Mouse (Mus musculus): Measurements from ENCODE around the gene Ttll11. TPM values are rescaled to one million over a fixed set of nuclear protein-coding genes. Genes with fewer than 3 reads are reported as not detected.

Ttll11 gene
- polyA plus RNA-seq, 1 experiment from 2014 or later = 2.4 TPM

DNA sequence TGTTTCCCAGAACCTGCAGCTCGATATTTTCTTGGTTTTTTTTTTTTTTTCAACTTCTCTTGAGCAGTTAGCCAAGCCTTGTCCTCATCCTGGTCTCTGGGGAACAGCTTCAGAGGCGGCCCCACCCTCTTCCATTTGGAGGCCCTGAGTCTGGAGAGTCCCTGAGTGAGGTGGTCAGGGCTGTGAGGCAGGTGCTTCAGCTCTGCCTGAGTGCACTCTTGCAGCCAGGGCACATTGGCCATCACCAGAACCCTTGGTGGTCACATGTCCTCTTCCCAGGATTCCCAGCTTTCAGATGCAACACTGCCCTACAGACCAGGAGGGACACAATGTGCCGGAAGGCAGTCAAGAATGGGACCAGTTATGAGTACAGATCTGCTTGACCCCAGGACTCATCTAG lies 169.7 kb downstream of the Ttll11 start:
- no peak overlapping the region for H3K4me3 ChIP-seq
- no peaks in the 10 kb centered on the region for H3K9me3 ChIP-seq
- H3K9ac ChIP-seq = no peak overlapping the region
- no peaks in the 10 kb centered on the region for H3K4me1 ChIP-seq
- no peak overlapping the region for H3K4me2 ChIP-seq (replicated peaks)
- H3K27ac ChIP-seq = no peak overlapping the region
- no peak for ATAC-seq (ENCODE audit: insufficient number of reproducible peaks, insufficient read depth, low FRiP score, low TSS enrichment)
- no peaks in the 10 kb centered on the region for H3K27me3 ChIP-seq
- WGBS = 68% methylated on average over 3 of the region's 3 CpGs
- H3K36me3 ChIP-seq = no peaks in the 10 kb centered on the region

DNA sequence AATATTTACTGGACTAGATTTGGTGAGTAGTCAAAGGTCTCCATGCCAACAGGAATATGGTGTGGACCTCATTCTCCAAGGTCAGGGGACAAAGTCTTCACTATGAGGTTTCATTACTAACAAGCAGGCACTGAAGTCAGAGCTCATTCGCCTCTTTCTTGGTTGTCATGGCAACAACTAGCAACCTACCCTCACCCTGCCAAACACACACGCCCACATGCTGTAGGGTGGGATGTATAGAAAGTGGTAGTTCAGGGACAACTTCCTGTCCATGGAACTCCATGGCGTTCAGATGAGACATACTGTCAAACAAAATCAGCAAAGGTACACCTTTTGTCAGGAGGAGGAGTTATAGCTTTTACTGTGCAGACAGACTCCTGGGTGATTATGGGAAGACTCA lies 170.6 kb downstream of the Ttll11 start:
- Histone ChIP-seq H3K4me3 (no peak overlapping the region), H3K27me3 (no peaks in the 10 kb centered on the region), H3K9ac (no peak overlapping the region), H3K9me3 (no peaks in the 10 kb centered on the region), H3K27ac (no peak overlapping the region), H3K4me1 (no peaks in the 10 kb centered on the region), H3K36me3 (no peaks in the 10 kb centered on the region), H3K4me2 (replicated peaks) (no peak overlapping the region)
- ATAC-seq (ENCODE audit: insufficient number of reproducible peaks, insufficient read depth, low FRiP score, low TSS enrichment) = no peak
- 33% methylated on average over 3 of the region's 3 CpGs for WGBS

DNA sequence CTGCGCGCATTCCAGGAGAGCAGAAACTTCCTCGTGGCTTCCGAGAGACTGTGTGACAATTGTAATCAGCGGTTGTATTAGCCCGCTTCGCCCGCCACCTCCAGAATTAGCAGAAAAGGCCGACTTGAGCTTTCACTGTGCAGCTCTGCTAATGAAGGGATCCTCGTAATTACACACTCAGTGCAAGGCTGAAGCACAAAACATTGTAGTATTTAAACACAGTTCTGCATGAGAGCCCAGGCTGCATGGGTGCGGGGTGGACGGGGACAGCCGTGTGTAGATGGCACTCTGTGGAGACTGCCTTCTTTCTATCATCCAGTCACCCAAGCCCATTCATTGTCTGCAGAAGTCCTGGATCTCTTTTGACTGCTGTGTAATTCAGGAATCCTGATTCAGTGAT lies 173.8 kb downstream of the Ttll11 start:
- 74% methylated on average over 13 of the region's 13 CpGs for WGBS

GRCm38 (mm10) chr2:35803095-35803494 lies 176.6 kb downstream of the Ttll11 start:
- H3K9me3 ChIP-seq = no peaks in the 10 kb centered on the region
- H3K9ac ChIP-seq = no peak overlapping the region
- 87% methylated on average over 11 of the region's 11 CpGs for WGBS
- H3K4me3 ChIP-seq = no peak overlapping the region
- H3K27me3 ChIP-seq = peaks cover 3% of the 10 kb centered on the region; the same call in 1 of the 2 replicates
- H3K4me1 ChIP-seq = no peaks in the 10 kb centered on the region
- no peaks in the 10 kb centered on the region for H3K36me3 ChIP-seq
- no peak overlapping the region for H3K27ac ChIP-seq
- no peak overlapping the region for H3K4me2 ChIP-seq (replicated peaks)
- no peak for ATAC-seq (ENCODE audit: insufficient number of reproducible peaks, insufficient read depth, low FRiP score, low TSS enrichment)

More for the DNA sequence above, 173.8 kb downstream of the Ttll11 start:
- Histone ChIP-seq H3K9ac (no peak overlapping the region), H3K4me3 (no peak overlapping the region), H3K36me3 (no peaks in the 10 kb centered on the region), H3K4me1 (no peaks in the 10 kb centered on the region), H3K27me3 (no peaks in the 10 kb centered on the region), H3K4me2 (replicated peaks) (no peak overlapping the region), H3K9me3 (no peaks in the 10 kb centered on the region), H3K27ac (no peak overlapping the region)
- ATAC-seq (ENCODE audit: insufficient number of reproducible peaks, insufficient read depth, low FRiP score, low TSS enrichment) = no peak

DNA sequence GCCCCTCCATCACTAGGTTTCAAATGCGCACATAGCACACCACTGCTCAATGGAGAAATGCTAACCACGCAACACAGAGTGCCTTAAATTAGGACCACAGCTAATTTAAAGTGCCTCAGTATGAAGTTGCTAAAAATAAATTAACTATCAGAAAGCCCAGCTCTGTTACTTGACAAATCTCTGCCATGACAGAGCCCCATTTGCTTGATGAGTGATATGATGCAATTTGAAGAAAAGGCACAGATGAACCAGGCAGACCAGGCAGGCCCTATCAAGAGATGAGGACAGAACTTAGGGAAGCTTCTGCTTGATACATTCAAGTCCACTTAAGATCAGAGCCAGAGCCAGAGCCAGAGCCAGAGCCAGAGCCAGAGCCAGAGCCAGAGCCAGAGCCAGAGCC lies 178.0 kb downstream of the Ttll11 start:
- ATAC-seq (ENCODE audit: insufficient number of reproducible peaks, insufficient read depth, low FRiP score, low TSS enrichment) = no peak

DNA sequence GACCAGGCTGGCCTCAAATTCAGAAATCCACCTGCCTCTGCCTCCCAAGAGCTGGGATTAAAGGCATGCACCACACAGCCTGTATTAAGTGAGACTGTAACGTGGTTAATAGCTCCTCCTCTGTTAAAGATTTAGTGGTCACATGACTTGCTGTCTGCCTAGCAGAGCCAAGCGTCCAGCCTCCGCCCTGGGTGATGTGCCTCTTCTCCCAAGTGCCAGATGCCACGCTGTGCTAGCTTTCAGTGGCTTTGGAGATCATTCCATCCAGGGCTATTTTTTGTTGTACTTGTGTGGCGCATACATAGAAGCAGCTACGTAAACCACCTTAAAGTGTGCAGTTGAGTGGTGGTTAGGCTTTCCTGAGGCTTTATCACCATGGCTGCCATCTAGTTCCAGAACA lies 180.6 kb downstream of the Ttll11 start:
- Histone ChIP-seq H3K36me3 (no peaks in the 10 kb centered on the region), H3K9ac (no peak overlapping the region), H3K4me2 (replicated peaks) (no peak overlapping the region), H3K27ac (no peak overlapping the region), H3K4me1 (no peaks in the 10 kb centered on the region), H3K27me3 (peaks cover 3% of the 10 kb centered on the region; the same call in 1 of the 2 replicates), H3K4me3 (no peak overlapping the region), H3K9me3 (no peaks in the 10 kb centered on the region)
- WGBS = 79% methylated on average over 6 of the region's 6 CpGs
- no peak for ATAC-seq (ENCODE audit: insufficient number of reproducible peaks, insufficient read depth, low FRiP score, low TSS enrichment)

More for the DNA sequence above, 178.0 kb downstream of the Ttll11 start:
- Histone ChIP-seq H3K9ac (no peak overlapping the region), H3K36me3 (no peaks in the 10 kb centered on the region), H3K4me1 (no peaks in the 10 kb centered on the region), H3K27ac (no peak overlapping the region), H3K4me2 (replicated peaks) (no peak overlapping the region), H3K4me3 (no peak overlapping the region), H3K9me3 (no peaks in the 10 kb centered on the region), H3K27me3 (peaks cover 3% of the 10 kb centered on the region; the same call in 1 of the 2 replicates)
- 99% methylated on average over 2 of the region's 2 CpGs for WGBS

DNA sequence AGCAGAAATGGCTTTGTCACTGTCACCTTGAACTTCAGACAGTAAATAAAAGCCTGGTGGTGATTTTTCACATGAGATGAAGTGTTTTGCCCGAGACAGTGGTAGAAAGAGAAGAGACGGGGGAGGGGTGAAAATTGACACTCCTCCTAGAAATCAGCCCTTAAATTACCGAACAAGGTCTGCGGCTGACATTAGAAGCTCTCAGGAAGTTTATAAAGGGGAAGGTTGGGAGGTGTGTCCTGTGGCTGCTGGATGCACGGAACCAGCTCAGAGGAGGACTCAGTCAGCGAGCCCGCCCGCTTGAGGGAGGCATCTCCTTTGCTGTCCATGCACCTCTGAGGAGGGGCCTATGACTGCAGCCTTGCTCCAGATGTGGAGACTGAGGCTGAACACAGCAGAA lies 181.7 kb downstream of the Ttll11 start:
- Histone ChIP-seq H3K27me3 (peaks cover 3% of the 10 kb centered on the region; the same call in 1 of the 2 replicates), H3K27ac (no peak overlapping the region), H3K4me2 (replicated peaks) (no peak overlapping the region), H3K36me3 (no peaks in the 10 kb centered on the region), H3K9ac (no peak overlapping the region), H3K4me1 (no peaks in the 10 kb centered on the region), H3K9me3 (no peaks in the 10 kb centered on the region), H3K4me3 (no peak overlapping the region)
- no peak for ATAC-seq (ENCODE audit: insufficient number of reproducible peaks, insufficient read depth, low FRiP score, low TSS enrichment)
- WGBS = 36% methylated on average over 8 of the region's 8 CpGs

DNA sequence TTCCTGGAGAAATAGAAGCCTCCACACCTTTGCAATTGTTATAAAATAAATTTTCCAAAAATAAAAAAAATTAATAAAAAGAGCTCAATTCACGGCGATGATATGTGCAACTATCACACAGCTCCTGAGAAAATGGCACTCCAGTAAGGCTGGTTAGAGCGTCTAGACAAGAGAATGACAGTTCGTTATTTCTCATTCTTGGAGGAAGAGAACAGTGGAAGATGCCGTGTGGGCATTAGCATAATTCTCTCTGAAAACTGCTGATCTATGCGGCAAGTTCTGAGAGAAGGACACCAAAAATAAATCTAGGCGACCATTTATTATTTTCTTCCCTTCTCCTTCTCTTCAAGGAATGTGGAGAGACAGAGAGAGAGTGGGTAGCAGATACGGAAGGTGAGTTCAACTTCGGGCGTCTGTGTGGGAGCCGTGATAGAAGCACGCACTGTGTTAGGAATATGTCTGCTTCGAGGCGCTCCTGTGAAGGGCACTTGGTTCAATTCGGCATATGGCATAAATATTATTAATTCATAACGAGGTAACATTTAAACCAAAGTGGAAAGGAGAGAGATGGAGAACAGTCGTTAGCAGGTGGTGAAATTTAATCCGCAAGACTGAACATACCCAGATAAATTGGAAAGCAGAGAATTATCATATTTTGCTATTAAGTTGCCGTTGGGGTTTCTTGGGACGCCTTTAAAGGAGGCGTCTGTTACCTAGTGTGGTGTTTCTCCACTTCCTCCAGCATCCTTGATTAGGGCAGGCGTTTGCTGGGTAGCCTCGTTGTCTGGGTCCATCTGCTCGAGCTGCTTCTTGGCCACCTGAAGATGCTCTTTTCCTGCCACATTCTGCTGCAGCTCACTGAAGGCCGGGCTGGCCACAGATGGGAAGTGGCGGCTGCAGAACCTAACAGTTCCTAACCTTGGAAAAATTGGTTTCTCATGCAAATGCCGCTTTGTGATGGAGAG lies 190.1 kb downstream of the Ttll11 start:
- H3K9me3 ChIP-seq = no peaks in the 10 kb centered on the region
- ATAC-seq (ENCODE audit: insufficient number of reproducible peaks, insufficient read depth, low FRiP score, low TSS enrichment) = no peak
- no peak overlapping the region for H3K4me2 ChIP-seq (replicated peaks)
- no peaks in the 10 kb centered on the region for H3K36me3 ChIP-seq
- H3K27ac ChIP-seq = no peak overlapping the region
- H3K9ac ChIP-seq = no peak overlapping the region
- no peaks in the 10 kb centered on the region for H3K27me3 ChIP-seq
- no peaks in the 10 kb centered on the region for H3K4me1 ChIP-seq
- WGBS = 81% methylated on average over 27 of the region's 27 CpGs
- H3K4me3 ChIP-seq = no peak overlapping the region

GRCm38 (mm10) chr2:35785877-35786276 lies 193.8 kb downstream of the Ttll11 start:
- no peak overlapping the region for H3K27ac ChIP-seq
- H3K4me3 ChIP-seq = no peak overlapping the region
- H3K27me3 ChIP-seq = no peaks in the 10 kb centered on the region
- ATAC-seq (ENCODE audit: insufficient number of reproducible peaks, insufficient read depth, low FRiP score, low TSS enrichment) = no peak
- H3K9me3 ChIP-seq = no peaks in the 10 kb centered on the region
- H3K4me1 ChIP-seq = peaks cover 5% of the 10 kb centered on the region; the same call in 1 of the 2 replicates
- no peak overlapping the region for H3K9ac ChIP-seq
- WGBS = 80% methylated on average over 7 of the region's 7 CpGs
- H3K4me2 ChIP-seq (replicated peaks) = no peak overlapping the region
- H3K36me3 ChIP-seq = no peaks in the 10 kb centered on the region

GRCm38 (mm10) chr2:35783368-35783767 lies 196.3 kb downstream of the Ttll11 start:
- Histone ChIP-seq H3K9me3 (no peaks in the 10 kb centered on the region), H3K9ac (no peak overlapping the region), H3K36me3 (no peaks in the 10 kb centered on the region), H3K27me3 (no peaks in the 10 kb centered on the region), H3K27ac (no peak overlapping the region), H3K4me2 (replicated peaks) (no peak overlapping the region), H3K4me1 (peaks cover 5% of the 10 kb centered on the region; the same call in 1 of the 2 replicates), H3K4me3 (no peak overlapping the region)
- ATAC-seq (ENCODE audit: insufficient number of reproducible peaks, insufficient read depth, low FRiP score, low TSS enrichment) = no peak
- WGBS = 78% methylated on average over 10 of the region's 10 CpGs

DNA sequence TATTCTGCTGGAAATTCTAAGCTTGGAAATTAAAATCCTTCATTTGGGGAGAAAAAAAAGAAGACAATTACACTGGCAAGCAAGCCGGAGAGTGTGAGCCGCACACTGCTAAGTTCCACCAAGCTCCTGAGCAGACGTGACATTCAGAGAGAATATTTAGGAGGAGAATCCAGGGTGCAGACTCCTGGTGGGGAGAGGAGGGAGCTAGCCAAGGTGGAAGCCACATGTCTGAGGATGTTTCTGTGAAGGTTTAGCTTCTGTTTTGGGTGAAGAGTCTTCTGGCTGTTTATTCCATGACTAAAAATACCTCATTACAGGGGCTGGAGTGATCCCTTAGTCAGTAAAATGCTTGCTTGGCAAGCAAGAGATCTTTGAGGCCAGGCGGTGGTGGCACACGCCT lies 200.4 kb downstream of the Ttll11 start:
- Histone ChIP-seq H3K4me3 (no peak overlapping the region), H3K9me3 (no peaks in the 10 kb centered on the region), H3K9ac (no peak overlapping the region), H3K4me1 (peaks cover 5% of the 10 kb centered on the region; the same call in 1 of the 2 replicates), H3K27me3 (no peaks in the 10 kb centered on the region), H3K4me2 (replicated peaks) (no peak overlapping the region), H3K36me3 (no peaks in the 10 kb centered on the region), H3K27ac (no peak overlapping the region)
- 87% methylated on average over 5 of the region's 5 CpGs for WGBS
- no peak for ATAC-seq (ENCODE audit: insufficient number of reproducible peaks, insufficient read depth, low FRiP score, low TSS enrichment)

DNA sequence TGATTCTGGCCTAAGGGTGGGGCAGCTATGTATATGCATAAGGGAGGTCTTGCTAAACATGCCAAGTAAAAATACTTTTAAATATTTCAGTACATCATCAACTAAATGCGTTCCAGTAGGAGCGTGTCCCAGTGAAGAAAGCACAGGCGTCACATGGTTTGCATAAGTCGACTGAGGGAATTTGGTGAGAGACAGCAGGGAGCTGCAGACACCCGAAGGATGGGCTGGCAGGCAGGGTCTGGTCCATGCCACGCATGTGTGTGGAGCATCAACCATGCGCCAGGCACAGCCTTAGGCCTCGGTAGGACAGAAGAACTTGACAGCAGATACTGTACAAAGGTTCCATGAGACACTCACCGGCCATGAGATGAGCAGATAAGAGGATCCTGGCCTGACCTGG lies 202.8 kb downstream of the Ttll11 start:
- Histone ChIP-seq H3K9me3 (no peaks in the 10 kb centered on the region), H3K4me3 (no peak overlapping the region), H3K27me3 (no peaks in the 10 kb centered on the region), H3K36me3 (no peaks in the 10 kb centered on the region), H3K9ac (no peak overlapping the region), H3K4me1 (no peaks in the 10 kb centered on the region), H3K27ac (no peak overlapping the region), H3K4me2 (replicated peaks) (no peak overlapping the region)
- 87% methylated on average over 9 of the region's 9 CpGs for WGBS
- ATAC-seq (ENCODE audit: insufficient number of reproducible peaks, insufficient read depth, low FRiP score, low TSS enrichment) = no peak

Data from embryonic facial prominence, embryonic 12.5 days (tissue).